Mouse (Mus musculus) ES-E14 (cell line): ENCODE measurements at regions not wholly inside any gene's neighbourhood (a gene's known extent, or its start where the extent isn't known, plus 50 kb on each side); places are given as distances from the start of the nearest gene placed in this dataset.

Experiments
- DNase-seq: peaks from one replicate; pipeline ENCODE4 v3.0.0-alpha.2; 2013; ENCODE audit warnings: low read depth, low spot score
- H3K27ac ChIP-seq: 2 replicates; pipeline ENCODE4 v1.5.1; 2012; ENCODE audit warnings: low read depth, mild to moderate bottlenecking, low read length, moderate library complexity, mixed read lengths; ENCODE audit not compliant: poor library complexity, insufficient read depth, severe bottlenecking
- H3K36me3 ChIP-seq: 2 replicates; pipeline ENCODE4 v1.6.1; 2012; ENCODE audit warnings: mild to moderate bottlenecking, low read length, moderate library complexity, mixed read lengths; ENCODE audit not compliant: control insufficient read depth, poor library complexity, insufficient read depth, severe bottlenecking
- H3K4me1 ChIP-seq, 2 experiments: fragments of 150-350 bp in 1 of 2; sonication (generic) in 1 of 2; 2 replicates each; pipeline ENCODE4 v1.6.1; 2012; ENCODE audit warnings: low read length in 2 of 2, mild to moderate bottlenecking in 1 of 2, mixed read lengths in 1 of 2; ENCODE audit not compliant: control insufficient read depth in 2 of 2, insufficient read depth in 2 of 2, poor library complexity in 1 of 2
- H3K4me3 ChIP-seq, 2 experiments: fragments of 150-350 bp in 1 of 2; sonication (generic) in 1 of 2; 2 replicates each; pipeline ENCODE4 v1.5.1; 2012; ENCODE audit warnings: low read length in 2 of 2, low read depth in 1 of 2, mild to moderate bottlenecking in 1 of 2, mixed read lengths in 1 of 2; ENCODE audit not compliant: insufficient read depth in 1 of 2, poor library complexity in 1 of 2, severe bottlenecking in 1 of 2
- H3K9ac ChIP-seq: 2 replicates; pipeline ENCODE4 v1.6.1; 2012; ENCODE audit warnings: low read depth, mild to moderate bottlenecking, low read length, mixed read lengths; ENCODE audit not compliant: poor library complexity, insufficient read depth, severe bottlenecking
- H3K9me3 ChIP-seq: fragments of 150-350 bp; sonication (generic); 2 replicates; pipeline ENCODE4 v1.6.1; 2012; ENCODE audit warnings: low read depth, mild to moderate bottlenecking, low read length; ENCODE audit not compliant: control insufficient read depth, insufficient read depth
- CHD2 ChIP-seq: IDR thresholded peaks from 2 replicates; pipeline ENCODE4 v1.6.1; 2014; ENCODE audit warnings: mild to moderate bottlenecking, low read depth, low read length, inconsistent platforms
- HCFC1 ChIP-seq: IDR thresholded peaks from 2 replicates; pipeline ENCODE4 v1.6.1; 2012; ENCODE audit warnings: low read length, inconsistent platforms, borderline replicate concordance; ENCODE audit not compliant: insufficient read depth
- MAFK ChIP-seq: IDR thresholded peaks from 2 replicates; pipeline ENCODE4 v1.6.1; 2014; ENCODE audit warnings: mild to moderate bottlenecking, low read depth, low read length, inconsistent platforms; ENCODE audit not compliant: insufficient read depth
- ZC3H11A ChIP-seq: IDR thresholded peaks from 2 replicates; pipeline ENCODE4 v1.6.1; 2012; ENCODE audit warnings: low read depth, mild to moderate bottlenecking, inconsistent platforms, low read length, borderline replicate concordance
- ZNF384 ChIP-seq: IDR thresholded peaks from 2 replicates; pipeline ENCODE4 v1.6.1; 2012; ENCODE audit warnings: low read depth, low read length, inconsistent platforms
- in situ Hi-C, 2 experiments: fragments of 600-800 bp; cut with MboI; formaldehyde crosslinking; loops; one replicate each; pipeline ENCODE4 v1.15.1; 2025; ENCODE audit warnings: low sequenced_read_pairs in 2 of 2, inconsistent platforms in 1 of 2; ENCODE audit not compliant: unreplicated experiment in 2 of 2

DNA sequence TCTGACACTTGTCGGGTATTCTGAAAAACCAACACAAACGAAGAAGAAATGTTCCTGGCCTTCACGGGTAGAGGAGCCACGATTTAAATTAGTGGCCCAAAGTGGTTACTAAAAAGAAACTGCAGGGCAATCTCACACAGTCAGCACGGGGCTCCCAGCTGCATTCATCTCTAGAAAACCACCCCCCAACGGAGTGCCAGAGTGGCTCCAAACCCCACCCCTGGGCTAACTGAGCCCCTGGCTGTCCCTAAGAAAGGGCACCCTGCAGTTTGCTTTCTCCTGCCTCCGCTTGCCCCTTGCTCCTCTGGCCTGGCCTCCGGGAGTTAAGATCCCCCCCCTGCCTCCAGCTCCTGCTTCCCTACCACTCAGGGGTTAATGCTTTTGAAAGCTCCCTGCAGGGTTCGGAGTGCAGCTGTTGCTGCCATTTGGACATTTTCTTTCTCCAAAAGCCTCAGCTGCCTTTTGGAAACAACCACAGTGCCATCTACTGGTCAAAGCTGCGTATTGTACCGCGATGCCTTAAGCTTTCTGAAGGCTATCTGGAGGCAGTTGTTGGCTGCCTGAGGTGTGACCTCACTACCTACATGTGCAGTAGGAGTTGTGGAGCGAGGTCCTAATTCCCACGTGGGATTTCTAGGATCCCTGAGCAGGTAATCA is 92.9 kb upstream of the Castor2 start:
- peak overlapping the region; percentile 85 for H3K27ac ChIP-seq
- H3K9me3 ChIP-seq, result no peaks in the 10 kb centered on the region
- H3K9ac ChIP-seq, result peak overlapping the region; percentile 59; the same call in 1 of the 2 replicates
- in situ Hi-C loops, result no loop called here
- H3K4me3 ChIP-seq, result 0 out of 4 replicates have a peak overlapping the region, but pooled peaks of 1 of the 2 experiments have one; percentile 1
- peaks cover 2 to 3% of the 10 kb centered on the region in 2 experiments; a peak in 1 of 4 replicates for H3K4me1 ChIP-seq
- no peaks in the 10 kb centered on the region for H3K36me3 ChIP-seq
- TF ChIP-seq HCFC1 (peak; percentile 44; the same call in 1 of the 2 replicates), ZC3H11A (peak; percentile 89), ZNF384 (no peak), MAFK (no peak), CHD2 (no peak)
- peak; percentile 97 for DNase-seq

DNA sequence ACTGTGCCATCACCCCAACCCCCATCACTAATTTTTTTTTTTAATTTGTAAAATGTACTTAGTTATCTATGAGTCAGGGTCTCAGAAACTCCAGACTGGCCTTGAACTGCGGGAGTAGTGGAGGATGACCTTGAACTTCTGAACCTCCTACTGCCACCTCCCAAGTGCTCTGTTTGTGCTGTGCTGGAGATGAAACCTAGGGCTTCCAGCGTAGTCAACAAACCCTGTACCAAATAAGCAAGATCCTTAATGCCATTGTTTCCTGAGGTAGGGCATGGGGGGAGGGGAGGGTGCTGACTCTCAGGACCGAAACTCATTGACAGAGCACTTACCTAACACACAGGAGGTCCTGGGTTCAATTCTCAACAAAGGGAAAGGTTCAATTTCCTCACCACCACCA is 93.5 kb upstream of the Castor2 start:
- H3K27ac ChIP-seq, result 0 out of 2 replicates have a peak overlapping the region, but pooled peaks have one; percentile 1
- in situ Hi-C loops, result no loop called here
- H3K9me3 ChIP-seq, result no peaks in the 10 kb centered on the region
- peaks cover 2 to 3% of the 10 kb centered on the region in 2 experiments; a peak in 1 of 4 replicates for H3K4me1 ChIP-seq
- no peak for TF ChIP-seq ZC3H11A
- TF ChIP-seq ZNF384, result no peak
- no peak for TF ChIP-seq CHD2
- TF ChIP-seq HCFC1, result no peak
- no peak for TF ChIP-seq MAFK
- no peaks in the 10 kb centered on the region for H3K36me3 ChIP-seq
- DNase-seq, result no peak
- no peak overlapping the region for H3K9ac ChIP-seq
- no peak overlapping the region for H3K4me3 ChIP-seq

DNA sequence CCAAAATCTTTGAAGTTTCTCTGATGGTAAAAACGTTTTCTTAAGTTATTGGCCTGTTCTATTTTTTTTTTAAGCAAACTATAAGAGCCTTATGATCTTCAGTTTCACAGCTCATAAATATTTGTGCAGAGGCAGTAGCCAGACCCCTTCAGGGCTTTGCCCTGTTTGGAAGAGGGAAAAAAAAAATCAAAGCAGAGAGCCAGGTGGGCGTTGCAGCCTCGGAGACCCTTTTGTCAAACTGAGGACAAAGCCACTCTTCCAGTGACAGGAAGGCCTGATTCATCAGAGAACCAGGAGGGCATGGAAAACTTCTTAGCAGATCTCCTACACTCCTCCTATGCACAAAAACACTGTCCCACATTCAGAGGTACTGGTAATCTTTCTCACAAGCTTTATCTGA is 99.4 kb upstream of the Castor2 start:
- Histone ChIP-seq H3K4me3 (no peak overlapping the region), H3K9ac (no peak overlapping the region), H3K9me3 (no peaks in the 10 kb centered on the region), H3K36me3 (no peaks in the 10 kb centered on the region), H3K27ac (no peak overlapping the region), H3K4me1 (no peaks in the 10 kb centered on the region)
- in situ Hi-C loops, result no loop called here
- DNase-seq, result no peak
- TF ChIP-seq ZNF384 (no peak), MAFK (no peak), ZC3H11A (no peak), CHD2 (no peak), HCFC1 (no peak)

DNA sequence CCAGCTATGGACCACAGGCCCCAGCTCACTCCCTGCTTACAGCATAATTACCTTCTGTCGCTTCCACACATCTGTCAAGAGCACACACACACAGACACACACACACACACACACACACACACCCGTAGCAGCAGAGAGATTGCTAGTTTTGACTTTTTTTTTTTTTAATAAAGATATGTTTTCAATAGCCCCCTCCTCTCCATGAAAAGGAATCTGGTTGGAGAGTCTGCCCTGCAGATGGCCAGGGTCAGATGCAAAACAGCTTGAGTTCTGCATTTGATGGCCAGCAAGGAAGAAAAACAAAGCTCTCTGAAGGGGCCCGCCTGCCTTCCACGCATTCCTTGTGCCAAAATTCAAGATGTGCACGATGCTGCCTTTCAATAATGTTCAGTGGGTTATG is 99.8 kb upstream of the Castor2 start:
- in situ Hi-C loops, result no loop called here
- Histone ChIP-seq H3K27ac (no peak overlapping the region), H3K4me1 (no peaks in the 10 kb centered on the region), H3K36me3 (no peaks in the 10 kb centered on the region), H3K9me3 (no peaks in the 10 kb centered on the region), H3K4me3 (no peak overlapping the region), H3K9ac (no peak overlapping the region)
- TF ChIP-seq MAFK, result no peak
- TF ChIP-seq HCFC1, result no peak
- no peak for TF ChIP-seq ZC3H11A
- TF ChIP-seq ZNF384, result no peak
- no peak for TF ChIP-seq CHD2
- DNase-seq, result no peak

DNA sequence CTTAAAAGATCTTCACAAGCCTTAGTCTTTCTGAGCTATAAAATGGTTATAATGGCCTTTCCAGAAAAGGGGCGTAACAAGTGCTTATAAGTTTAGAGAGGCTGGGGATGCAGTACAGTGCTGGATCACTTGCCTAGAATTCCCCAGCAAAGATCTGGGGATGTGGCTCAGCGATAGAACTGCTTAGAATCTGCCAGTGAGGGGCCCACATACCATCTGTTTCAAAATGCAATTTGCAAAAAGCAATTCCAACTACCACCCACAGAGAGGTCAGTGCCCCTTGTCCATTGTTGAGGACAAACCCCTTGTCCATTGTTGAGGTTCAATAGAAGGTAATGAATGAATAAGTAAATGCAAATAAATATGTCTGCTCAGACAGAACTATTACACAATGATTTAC is 107.5 kb upstream of the Castor2 start:
- Histone ChIP-seq H3K36me3 (no peaks in the 10 kb centered on the region), H3K4me1 (no peaks in the 10 kb centered on the region), H3K27ac (no peak overlapping the region), H3K4me3 (no peak overlapping the region), H3K9me3 (no peaks in the 10 kb centered on the region), H3K9ac (no peak overlapping the region)
- TF ChIP-seq ZNF384, result no peak
- no peak for TF ChIP-seq HCFC1
- TF ChIP-seq MAFK, result no peak
- TF ChIP-seq ZC3H11A, result no peak
- in situ Hi-C loops, result no loop called here
- DNase-seq, result no peak
